Mouse (Mus musculus) A20 (cell line): ENCODE data around the gene Gm3435.
"Not testable (repeated sequence)": the region's sequence is repeated elsewhere in the genome, so short reads cannot be mapped to it uniquely, and the experiment has no call there.

Source experiments
- DNase-seq: peaks from one replicate; pipeline ENCODE4 v3.0.0-alpha.2; 2011; ENCODE audit warnings: low read depth, low spot score

Gm3435 gene

GRCm38 (mm10) chr17:15009706-15010413 is at the start of gene Gm3435:
TSS of gene Gm3435 (plus strand) at chr17:15010176.
- DNase-seq: not testable (repeated sequence)

- peak; percentile 63 for DNase-seq
Measured at GRCm38 (mm10) chr17:14960520-14960919, 49.5 kb upstream of the Gm3435 start.

- DNase-seq: peak; percentile 49
Measured at GRCm38 (mm10) chr17:14960951-14961556, 48.9 kb upstream of the Gm3435 start, which contains the start of gene Phf10. TSS of gene Phf10 (minus strand) at chr17:14961273.

- DNase-seq: not testable (repeated sequence)
Measured at GRCm38 (mm10) chr17:14961557-14962154, 48.3 kb upstream of the Gm3435 start.

GRCm38 (mm10) chr17:14968373-14968913 is 41.5 kb upstream of the Gm3435 start:
- DNase-seq: not testable (repeated sequence)

- DNase-seq: not testable (repeated sequence)
Measured at GRCm38 (mm10) chr17:14977718-14978361, 32.1 kb upstream of the Gm3435 start.

GRCm38 (mm10) chr17:14978362-14979038 is 31.5 kb upstream of the Gm3435 start, which contains the start of the genes 9030025P20Rik and Gm3417:
TSS of gene 9030025P20Rik (plus strand) at chr17:14978468.
TSS of gene Gm3417 (minus strand) at chr17:14978790.
- not testable (repeated sequence) for DNase-seq

GRCm38 (mm10) chr17:14990116-14990702 is 19.8 kb upstream of the Gm3435 start:
- not testable (repeated sequence) for DNase-seq

GRCm38 (mm10) chr17:14992522-14993138 is 17.3 kb upstream of the Gm3435 start:
- DNase-seq: not testable (repeated sequence)

GRCm38 (mm10) chr17:14993139-14993832 is 16.7 kb upstream of the Gm3435 start:
- not testable (repeated sequence) for DNase-seq

GRCm38 (mm10) chr17:14994140-14994539 is 15.8 kb upstream of the Gm3435 start:
- DNase-seq: not testable (repeated sequence)

- not testable (repeated sequence) for DNase-seq
Measured at GRCm38 (mm10) chr17:15000047-15000446, 9.9 kb upstream of the Gm3435 start.

- DNase-seq: not testable (repeated sequence)
Measured at GRCm38 (mm10) chr17:15009088-15009487, 888 bp upstream of the Gm3435 start.

GRCm38 (mm10) chr17:15021503-15022220 is 11.7 kb downstream of the Gm3435 start:
- peak; percentile 46 for DNase-seq

- not testable (repeated sequence) for DNase-seq
Measured at GRCm38 (mm10) chr17:15023878-15024492, 14.0 kb downstream of the Gm3435 start.

- not testable (repeated sequence) for DNase-seq
Measured at GRCm38 (mm10) chr17:15024502-15025193, 14.7 kb downstream of the Gm3435 start.

- DNase-seq: not testable (repeated sequence)
Measured at GRCm38 (mm10) chr17:15025513-15025912, 15.5 kb downstream of the Gm3435 start.

- DNase-seq: not testable (repeated sequence)
Measured at GRCm38 (mm10) chr17:15031414-15031813, 21.4 kb downstream of the Gm3435 start.
